Mouse (Mus musculus) embryonic facial prominence, embryonic 12.5 days (tissue): ENCODE data around the gene Gje1. TPM values are rescaled to one million over a fixed set of nuclear protein-coding genes. Genes with fewer than 3 reads are reported as not detected.

Source experiments
- ATAC-seq: fragments of 200-750 bp; cut with Nextera tagmentation; 2 replicates; pipeline ENCODE4 v1.8.0; 2017; ENCODE audit not compliant: insufficient number of reproducible peaks, insufficient read depth, low FRiP score, low TSS enrichment
- H3K27ac ChIP-seq: fragments of 300-500 bp; sonication (generic); 2 replicates; pipeline ENCODE4 v1.5.1; 2016; ENCODE audit warnings: mild to moderate bottlenecking
- H3K27me3 ChIP-seq: fragments of 300-500 bp; sonication (generic); 2 replicates; pipeline ENCODE4 v1.6.1; 2016; ENCODE audit warnings: mild to moderate bottlenecking, moderate library complexity
- H3K36me3 ChIP-seq: fragments of 300-500 bp; sonication (generic); 2 replicates; pipeline ENCODE4 v1.6.1; 2016; ENCODE audit warnings: mild to moderate bottlenecking
- H3K4me1 ChIP-seq: fragments of 300-500 bp; sonication (generic); 2 replicates; pipeline ENCODE4 v1.6.1; 2016
- H3K4me2 ChIP-seq: fragments of 300-500 bp; sonication (generic); replicated peaks from 2 replicates; pipeline ENCODE4 v1.6.1; 2016; ENCODE audit warnings: mild to moderate bottlenecking, moderate library complexity
- H3K4me3 ChIP-seq: fragments of 300-500 bp; sonication (generic); 2 replicates; pipeline ENCODE4 v1.5.1; 2016; ENCODE audit warnings: mild to moderate bottlenecking
- H3K9ac ChIP-seq: fragments of 300-500 bp; sonication (generic); 2 replicates; pipeline ENCODE4 v1.6.1; 2016; ENCODE audit warnings: mild to moderate bottlenecking, moderate library complexity
- H3K9me3 ChIP-seq: fragments of 300-500 bp; sonication (generic); 2 replicates; pipeline ENCODE4 v1.6.1; 2016; ENCODE audit warnings: mild to moderate bottlenecking, moderate library complexity
- WGBS: fragments of 180-500 bp; shearing (Covaris S2); methylation state at CpG from one replicate; pipeline ENCODE4 v1.1.7; 2016; 5-methylcytosine and 5-hydroxymethylcytosine counted together
- polyA plus RNA-seq: library from polyadenylated mRNA; unstranded; fragments of >200 nt; fragmentation: Nextera tagmentation; extraction: Ambion mirVana; gene quantifications from 2 replicates; pipeline ENCODE4 v1.2.1, GENCODE M21; 2016

The Gje1 gene
- polyA plus RNA-seq, 1 experiment from 2014 or later: 1.7 TPM

DNA sequence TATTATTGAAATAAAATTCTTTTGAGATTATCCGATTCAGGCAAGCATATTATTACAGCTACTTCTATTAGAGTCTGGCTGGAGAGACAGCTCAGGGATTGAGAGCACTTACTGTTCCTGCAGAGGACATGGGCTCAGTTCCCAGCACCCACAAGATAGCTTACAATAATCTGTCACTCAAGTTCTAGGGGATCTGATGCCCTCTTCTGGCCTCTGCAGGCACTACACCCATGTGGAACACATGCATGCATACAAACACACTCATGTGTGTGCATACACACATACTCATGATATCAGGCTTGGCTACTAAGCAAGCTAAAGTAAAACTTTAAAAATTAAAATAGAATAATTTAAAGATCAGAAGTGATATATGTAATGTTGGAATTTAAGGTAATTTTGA lies 32.4 kb downstream of the Gje1 start:
- H3K4me3 ChIP-seq: no peak overlapping the region
- ATAC-seq: no peak
- peaks cover 9% of the 10 kb centered on the region for H3K36me3 ChIP-seq
- no peak overlapping the region for H3K9ac ChIP-seq
- H3K27me3 ChIP-seq: no peaks in the 10 kb centered on the region
- H3K4me2 ChIP-seq: no peak overlapping the region
- no peaks in the 10 kb centered on the region for H3K4me1 ChIP-seq
- 96% methylated on average over 1 of the region's 1 CpGs for WGBS
- H3K9me3 ChIP-seq: no peaks in the 10 kb centered on the region
- H3K27ac ChIP-seq: no peak overlapping the region

DNA sequence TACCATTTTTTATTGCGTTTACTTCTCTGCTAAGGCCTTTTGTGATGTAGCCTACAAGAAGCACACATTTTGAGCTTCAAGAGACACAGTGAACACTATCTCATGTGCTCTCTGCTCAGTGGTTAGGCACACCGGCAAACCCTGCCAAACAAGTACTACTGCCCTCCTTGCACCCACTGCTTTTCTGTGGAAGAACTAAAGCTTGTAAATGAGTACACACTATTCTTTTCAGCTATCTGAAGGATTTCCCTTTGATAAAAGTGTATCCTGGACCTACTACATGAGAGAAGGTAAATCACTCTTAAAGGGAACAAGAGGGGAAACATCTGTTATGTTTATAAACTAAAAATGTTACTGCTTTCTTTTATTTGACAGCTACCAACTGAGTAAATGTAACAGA lies 51.9 kb downstream of the Gje1 start:
- Histone ChIP-seq H3K4me2 (no peak overlapping the region), H3K27me3 (no peaks in the 10 kb centered on the region), H3K9me3 (no peaks in the 10 kb centered on the region), H3K4me3 (no peak overlapping the region), H3K4me1 (no peaks in the 10 kb centered on the region), H3K27ac (no peak overlapping the region), H3K36me3 (peaks cover 25% of the 10 kb centered on the region), H3K9ac (no peak overlapping the region)
- ATAC-seq: no peak
- WGBS: 96% methylated on average over 2 of the region's 2 CpGs

Other genes starting within 250 kb of the Gje1 start
- gene Adgrg6, start 172.6 kb downstream of the Gje1 start, polyA plus RNA-seq: 4.8 and 5.4 TPM in 2 replicates
- gene Vta1, start 12.7 kb downstream of the Gje1 start, polyA plus RNA-seq: 98.1 and 105 TPM in 2 replicates
- gene Nmbr, start 12.6 kb downstream of the Gje1 start, polyA plus RNA-seq: 0.46 and 1.1 TPM in 2 replicates